Mouse (Mus musculus): Measurements from ENCODE around the gene Psmb3.

- no peak for TF ChIP-seq CTCF (IDR thresholded peaks at IDR 0.05; ENCODE audit: extremely low read depth, insufficient read length, insufficient replicate concordance, low read depth, low read length)
- TF ChIP-seq POLR2A (IDR thresholded peaks at IDR 0.05; ENCODE audit: low read depth, low read length), result no peak
Measured at GRCm38 (mm10) chr11:97680430-97680829, 22.8 kb upstream of the Psmb3 start.
